Mouse (Mus musculus): ENCODE data around the gene Hist1h2bm.
"Not testable (repeated sequence)": the region's sequence is repeated elsewhere in the genome, so short reads cannot be mapped to it uniquely, and the experiment has no call there.

GRCm38 (mm10) chr13:21753524-21754285 lies 31.9 kb downstream of the Hist1h2bm start, which contains the start of the genes Hist1h2ak and Hist1h2bn:
- peak; percentile 50 for TF ChIP-seq CTCF (IDR thresholded peaks at IDR 0.05; ENCODE audit: low read depth)
- TF ChIP-seq EP300 (optimal IDR thresholded peaks at IDR 0.05): not testable (repeated sequence)

Measured in stomach, postnatal 0 days (tissue).